Mouse (Mus musculus) layer of hippocampus, postnatal 25 days (tissue): ENCODE results near the gene Gimap9. TPM values are rescaled to one million over a fixed set of nuclear protein-coding genes. Genes with fewer than 3 reads are reported as not detected.

Source experiments
- total RNA-seq, 2 experiments: library from RNA; stranded (reverse); gene quantifications; 2 replicates each; pipeline ENCODE4 v1.2.3; 2021

Gene Gimap9
- total RNA-seq, 2 experiments from 2014 or later: 0.64 TPM; not detected in 1

Other genes starting within 250 kb of the Gimap9 start
- 10 to 100 TPM; 19.9 to 26.3 TPM for gene Zfp467, start 230.3 kb upstream of the Gimap9 start, total RNA-seq
- 1 to 10 TPM; 1.2 to 2.9 TPM for gene Sspo, start 227.9 kb upstream of the Gimap9 start, total RNA-seq
- gene Atp6v0e2, start 138.5 kb upstream of the Gimap9 start, total RNA-seq: 100 to 1,000 TPM; 454 to 498 TPM
- 10 to 100 TPM; 34.8 to 39.0 TPM for gene Lrrc61, start 121.3 kb upstream of the Gimap9 start, total RNA-seq
- gene Rarres2, start 103.3 kb upstream of the Gimap9 start, total RNA-seq: 10 to 100 TPM; 15.1 to 16.5 TPM
- gene Gm45021, start 86.5 kb upstream of the Gimap9 start, total RNA-seq: not detected
- 10 to 100 TPM; 40.4 to 46.9 TPM for gene Repin1, start 82.2 kb upstream of the Gimap9 start, total RNA-seq
- gene Gm44965, start 82.2 kb upstream of the Gimap9 start, total RNA-seq: not detected
- 1 to 10 TPM; 7.4 to 7.6 TPM for gene Zfp775, start 74.1 kb upstream of the Gimap9 start, total RNA-seq
- gene AI854703, start 49.4 kb upstream of the Gimap9 start, total RNA-seq: 10 to 100 TPM; 12.7 to 14.4 TPM
- under 1 TPM; 0.64 to 0.66 TPM for gene Gimap8, start 28.9 kb upstream of the Gimap9 start, total RNA-seq
- not detected for gene Gimap4, start 8.4 kb downstream of the Gimap9 start, total RNA-seq
- gene Gimap6, start 32.1 kb downstream of the Gimap9 start, total RNA-seq: 1 to 10 TPM; 4.9 to 5.2 TPM
- gene Gm28053, start 42.5 kb downstream of the Gimap9 start, total RNA-seq: 1 to 10 TPM in 1 of 2 experiments, not detected in 1; 1.1 TPM
- gene Gimap7, start 42.5 kb downstream of the Gimap9 start, total RNA-seq: not detected
- 1 to 10 TPM; 2.0 to 2.6 TPM for gene Gimap1, start 62.9 kb downstream of the Gimap9 start, total RNA-seq
- 1 to 10 TPM in 1 of 2 experiments, under 1 TPM in 1; 0.71 to 1.0 TPM for gene Gimap5, start 70.1 kb downstream of the Gimap9 start, total RNA-seq
- not detected for gene Gimap3, start 94.7 kb downstream of the Gimap9 start, total RNA-seq
- 10 to 100 TPM; 22.8 to 26.9 TPM for gene Tmem176a, start 164.8 kb downstream of the Gimap9 start, total RNA-seq
- 10 to 100 TPM; 54.9 to 64.9 TPM for gene Tmem176b, start 165.4 kb downstream of the Gimap9 start, total RNA-seq
- not detected for gene Aoc1, start 196.8 kb downstream of the Gimap9 start, total RNA-seq